Mouse (Mus musculus) adipocyte (in vitro differentiated cells): ENCODE data around the gene Mutyh.

Source experiments
- DNase-seq: peaks from one replicate; pipeline ENCODE4 v3.0.0-alpha.2; 2016; ENCODE audit warnings: low spot score

Gene Mutyh

GRCm38 (mm10) chr4:116807197-116808129 lies at the start of gene Mutyh, which contains the start of gene Toe1:
Gene Mutyh, plus strand, starts transcription at chr4:116807723.
Gene Toe1, minus strand, starts transcription at chr4:116807640.
- peak; percentile 98 for DNase-seq

- no peak for DNase-seq
Measured at GRCm38 (mm10) chr4:116761914-116762313, 45.6 kb upstream of the Mutyh start.

GRCm38 (mm10) chr4:116764001-116764400 lies 43.5 kb upstream of the Mutyh start:
- no peak for DNase-seq

GRCm38 (mm10) chr4:116768510-116768909 lies 39.0 kb upstream of the Mutyh start:
- no peak for DNase-seq

- no peak for DNase-seq
Measured at GRCm38 (mm10) chr4:116769060-116769459, 38.5 kb upstream of the Mutyh start.

GRCm38 (mm10) chr4:116776391-116776790 lies 31.1 kb upstream of the Mutyh start:
- DNase-seq = no peak

GRCm38 (mm10) chr4:116777079-116777478 lies 30.4 kb upstream of the Mutyh start:
- no peak for DNase-seq

GRCm38 (mm10) chr4:116780541-116780940 lies 27.0 kb upstream of the Mutyh start:
- DNase-seq = no peak

- no peak for DNase-seq
Measured at GRCm38 (mm10) chr4:116781366-116781765, 26.2 kb upstream of the Mutyh start.

GRCm38 (mm10) chr4:116782171-116782570 lies 25.4 kb upstream of the Mutyh start:
- no peak for DNase-seq

GRCm38 (mm10) chr4:116786587-116786986 lies 20.9 kb upstream of the Mutyh start:
- no peak for DNase-seq

- peak; percentile 46 for DNase-seq
Measured at GRCm38 (mm10) chr4:116787985-116788760, 19.4 kb upstream of the Mutyh start.

GRCm38 (mm10) chr4:116788956-116789355 lies 18.6 kb upstream of the Mutyh start:
- peak; percentile 89 for DNase-seq

- DNase-seq = no peak
Measured at GRCm38 (mm10) chr4:116792453-116792852, 15.1 kb upstream of the Mutyh start.

- peak; percentile 55 for DNase-seq
Measured at GRCm38 (mm10) chr4:116794273-116794672, 13.2 kb upstream of the Mutyh start.

GRCm38 (mm10) chr4:116796442-116797110 lies 10.9 kb upstream of the Mutyh start:
- DNase-seq = peak; percentile 22

GRCm38 (mm10) chr4:116799901-116800300 lies 7.6 kb upstream of the Mutyh start:
- DNase-seq = no peak

GRCm38 (mm10) chr4:116811012-116811411 lies 3.5 kb downstream of the Mutyh start:
- no peak for DNase-seq

- peak; percentile 77 for DNase-seq
Measured at GRCm38 (mm10) chr4:116815276-116815675, 7.8 kb downstream of the Mutyh start.

- DNase-seq = no peak
Measured at GRCm38 (mm10) chr4:116817486-116817885, 10.0 kb downstream of the Mutyh start.

GRCm38 (mm10) chr4:116819968-116820901 lies 12.7 kb downstream of the Mutyh start:
- DNase-seq = no peak
